Mouse (Mus musculus): Measurements from ENCODE around the gene Gpc1. TPM values are rescaled to one million over a fixed set of nuclear protein-coding genes. Genes with fewer than 3 reads are reported as not detected.
A peak's percentile ranks its signal among the peaks of the same experiment; 100 is the strongest.

The Gpc1 gene
- total RNA-seq, 2 experiments from 2014 or later: 160 to 188 TPM

Small RNA genes within 50 kb of the gene (microRNA-seq; reads per million reads assigned to microRNA genes)
- gene Mir149: 23,472 reads per million, percentile 98 among the genes with 10 or more reads in this experiment

Other genes with a start within 250 kb of the Gpc1 start
- not detected for gene Olfr1412, start 245.9 kb upstream of the Gpc1 start, total RNA-seq (2021)
- not detected for gene Olfr1411, start 237.2 kb upstream of the Gpc1 start, total RNA-seq (2021)
- not detected for gene Olfr1410, start 225.9 kb upstream of the Gpc1 start, total RNA-seq (2021)
- gene Olfr12, start 213.9 kb upstream of the Gpc1 start, total RNA-seq (2021): not detected
- gene Cops9, start 189.7 kb upstream of the Gpc1 start, total RNA-seq (2021): 100 to 1,000 TPM; 231 to 252 TPM
- gene Otos, start 182.8 kb upstream of the Gpc1 start, total RNA-seq (2021): not detected
- under 1 TPM; 0.14 to 0.30 TPM for gene Ankmy1, start 71.3 kb downstream of the Gpc1 start, total RNA-seq (2021)
- 1 to 10 TPM; 6.3 to 7.0 TPM for gene Dusp28, start 75.3 kb downstream of the Gpc1 start, total RNA-seq (2021)
- gene Rnpepl1, start 79.1 kb downstream of the Gpc1 start, total RNA-seq (2021): 10 to 100 TPM; 56.6 to 56.9 TPM
- gene Capn10, start 102.7 kb downstream of the Gpc1 start, total RNA-seq (2021): 10 to 100 TPM; 60.2 to 63.4 TPM
- 1 to 10 TPM in 1 of 2 experiments, under 1 TPM in 1; 0.40 to 1.0 TPM for gene Gpr35, start 119.2 kb downstream of the Gpc1 start, total RNA-seq (2021)
- gene Aqp12, start 174.7 kb downstream of the Gpc1 start, total RNA-seq (2021): not detected